Mouse (Mus musculus): ENCODE measurements at regions not wholly inside any gene's neighbourhood (a gene's known extent, or its start where the extent isn't known, plus 50 kb on each side); places are given as distances from the start of the nearest gene placed in this dataset.
"Not testable (repeated sequence)": the region's sequence is repeated elsewhere in the genome, so short reads cannot be mapped to it uniquely, and the experiment has no call there.

DNA sequence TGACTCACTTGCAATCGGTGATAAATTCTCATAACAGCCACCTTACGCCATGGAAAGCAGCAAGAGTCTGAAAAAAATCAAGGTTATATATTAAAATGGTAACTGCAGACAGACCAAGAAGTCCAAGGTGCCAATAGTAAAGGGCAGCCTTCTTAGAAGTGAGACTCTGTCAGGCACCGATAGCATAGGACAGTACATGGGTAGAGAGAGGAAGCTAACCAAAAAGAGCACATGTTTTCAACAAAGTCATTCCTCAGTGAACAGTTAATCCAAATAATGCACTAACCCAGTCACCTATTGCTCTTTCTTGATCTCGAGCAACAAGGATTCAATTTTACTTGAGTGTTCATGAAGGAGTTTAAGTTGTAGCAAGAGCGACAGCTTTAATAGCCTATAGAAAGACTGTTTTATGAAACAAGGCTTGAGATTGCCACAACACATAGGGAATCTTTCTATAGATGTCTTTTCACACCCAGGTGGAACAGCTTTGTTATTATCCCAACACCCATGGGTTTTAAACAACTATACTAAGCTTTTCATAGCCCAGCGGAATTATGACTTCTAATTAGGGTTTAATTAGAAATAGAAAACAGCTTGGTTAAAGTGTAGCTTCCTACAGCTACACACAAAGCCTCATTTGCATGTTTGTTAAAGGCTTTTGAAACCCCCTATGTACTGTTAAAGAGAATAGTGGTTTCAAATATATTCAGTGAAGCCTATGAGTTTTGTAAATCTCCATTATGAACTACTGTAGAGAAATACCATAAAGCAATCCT is 269.9 kb downstream of the Htr7 start:
- no peak for DNase-seq
- Histone ChIP-seq H3K36me3 (replicated peaks; ENCODE audit: insufficient read depth, low read length) (no peaks in the 10 kb centered on the region), H3K4me2 (ENCODE audit: low read depth, low read length) (no peak overlapping the region), H3K27me3 (ENCODE audit: insufficient read depth, low read length) (no peaks in the 10 kb centered on the region), H3K27ac (ENCODE audit: low read depth) (no peak overlapping the region), H3K4me3 (ENCODE audit: low read depth, low read length) (no peak overlapping the region), H3K4me1 (ENCODE audit: insufficient read depth) (no peaks in the 10 kb centered on the region), H3K9me3 (ENCODE audit: low read length) (no peaks in the 10 kb centered on the region), H3K9ac (replicated peaks) (no peak overlapping the region)
- no peak for TF ChIP-seq CTCF (IDR thresholded peaks at IDR 0.05; ENCODE audit: low read depth)
- TF ChIP-seq EP300 (IDR thresholded peaks at IDR 0.05; ENCODE audit: low read depth) = no peak
- ATAC-seq = no peak
- WGBS (ENCODE audit: insufficient replicate concordance) = 75% methylated on average over 6 of the region's 6 CpGs

GRCm38 (mm10) chr19:35761750-35762149 is 295.6 kb downstream of the Htr7 start:
- not testable (repeated sequence) for H3K36me3 ChIP-seq (replicated peaks; ENCODE audit: insufficient read depth, low read length); H3K4me1 ChIP-seq (ENCODE audit: insufficient read depth); H3K9me3 ChIP-seq (ENCODE audit: low read length); ATAC-seq; H3K9ac ChIP-seq (replicated peaks); H3K27me3 ChIP-seq (ENCODE audit: insufficient read depth, low read length); H3K27ac ChIP-seq (ENCODE audit: low read depth); DNase-seq; H3K4me2 ChIP-seq (ENCODE audit: low read depth, low read length); H3K4me3 ChIP-seq (ENCODE audit: low read depth, low read length)
- 58% methylated on average over 11 of the region's 11 CpGs for WGBS (ENCODE audit: insufficient replicate concordance)

GRCm38 (mm10) chr19:35759701-35760100 is 297.6 kb downstream of the Htr7 start:
- no peaks in the 10 kb centered on the region for H3K27me3 ChIP-seq (ENCODE audit: insufficient read depth, low read length)
- H3K36me3 ChIP-seq (replicated peaks; ENCODE audit: insufficient read depth, low read length) = no peaks in the 10 kb centered on the region
- 71% methylated on average over 3 of the region's 3 CpGs for WGBS (ENCODE audit: insufficient replicate concordance)
- no peak overlapping the region for H3K4me2 ChIP-seq (ENCODE audit: low read depth, low read length)
- H3K9me3 ChIP-seq (ENCODE audit: low read length) = no peaks in the 10 kb centered on the region
- H3K4me3 ChIP-seq (ENCODE audit: low read depth, low read length) = no peak overlapping the region
- no peak for ATAC-seq
- H3K4me1 ChIP-seq (ENCODE audit: insufficient read depth) = no peaks in the 10 kb centered on the region
- no peak overlapping the region for H3K9ac ChIP-seq (replicated peaks)
- TF ChIP-seq CTCF (IDR thresholded peaks at IDR 0.05; ENCODE audit: low read depth) (no peak), EP300 (IDR thresholded peaks at IDR 0.05; ENCODE audit: low read depth) (no peak)
- DNase-seq = no peak
- H3K27ac ChIP-seq (ENCODE audit: low read depth) = no peak overlapping the region

DNA sequence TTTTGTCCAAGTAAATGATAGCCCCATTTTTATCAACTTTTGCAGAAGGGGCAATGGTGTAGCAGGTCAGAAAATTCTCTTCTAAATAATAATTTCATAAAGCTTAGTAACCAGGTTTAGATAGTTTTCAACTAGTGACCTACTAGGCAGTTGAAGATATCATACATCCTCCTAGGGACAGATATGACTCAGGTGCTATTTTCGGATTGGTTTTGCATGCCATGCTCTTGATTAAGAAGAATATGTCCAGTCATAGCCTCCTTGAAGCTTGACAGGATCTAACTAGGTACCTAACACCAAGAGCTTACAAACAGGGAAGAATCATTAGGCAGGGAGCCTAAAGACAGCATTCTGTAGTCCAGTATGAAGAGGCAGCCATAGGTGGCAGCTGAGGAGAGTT is 301.8 kb downstream of the Htr7 start:
- DNase-seq = no peak
- 56% methylated on average over 1 of the region's 1 CpGs for WGBS (ENCODE audit: insufficient replicate concordance)
- H3K4me2 ChIP-seq (ENCODE audit: low read depth, low read length) = no peak overlapping the region
- no peaks in the 10 kb centered on the region for H3K27me3 ChIP-seq (ENCODE audit: insufficient read depth, low read length)
- no peak overlapping the region for H3K4me3 ChIP-seq (ENCODE audit: low read depth, low read length)
- H3K9me3 ChIP-seq (ENCODE audit: low read length) = no peaks in the 10 kb centered on the region
- H3K36me3 ChIP-seq (replicated peaks; ENCODE audit: insufficient read depth, low read length) = no peaks in the 10 kb centered on the region
- no peak for TF ChIP-seq CTCF (IDR thresholded peaks at IDR 0.05; ENCODE audit: low read depth)
- TF ChIP-seq EP300 (IDR thresholded peaks at IDR 0.05; ENCODE audit: low read depth) = no peak
- H3K27ac ChIP-seq (ENCODE audit: low read depth) = no peak overlapping the region
- no peak for ATAC-seq
- H3K4me1 ChIP-seq (ENCODE audit: insufficient read depth) = no peaks in the 10 kb centered on the region
- no peak overlapping the region for H3K9ac ChIP-seq (replicated peaks)

DNA sequence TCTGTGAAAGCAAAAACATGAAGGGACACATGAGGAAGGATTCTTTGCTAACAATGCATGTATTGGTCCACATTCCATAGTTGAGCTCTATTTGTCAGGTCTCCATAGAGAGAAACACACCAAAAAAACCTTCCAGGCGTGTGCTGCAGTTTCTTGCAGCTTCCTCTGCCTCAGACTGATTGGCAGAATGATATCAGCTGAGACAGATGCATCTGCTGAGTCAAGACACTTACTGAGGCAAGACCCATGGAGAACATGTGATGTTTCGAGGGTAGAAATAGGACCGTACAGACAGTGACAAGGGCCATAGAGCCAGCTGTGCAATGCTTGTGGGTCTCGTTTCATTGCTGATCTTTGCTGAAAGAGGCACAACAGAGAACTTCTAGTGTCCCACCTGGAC is 321.6 kb downstream of the Htr7 start:
- WGBS (ENCODE audit: insufficient replicate concordance) = 71% methylated on average over 4 of the region's 4 CpGs
- ATAC-seq = no peak

GRCm38 (mm10) chr19:35728436-35729060 is 328.8 kb downstream of the Htr7 start:
- Histone ChIP-seq H3K4me3 (ENCODE audit: low read depth, low read length) (no peak overlapping the region), H3K27ac (ENCODE audit: low read depth) (no peak overlapping the region), H3K27me3 (ENCODE audit: insufficient read depth, low read length) (no peaks in the 10 kb centered on the region), H3K36me3 (replicated peaks; ENCODE audit: insufficient read depth, low read length) (no peaks in the 10 kb centered on the region), H3K4me2 (ENCODE audit: low read depth, low read length) (no peak overlapping the region), H3K9ac (replicated peaks) (no peak overlapping the region), H3K4me1 (ENCODE audit: insufficient read depth) (no peaks in the 10 kb centered on the region), H3K9me3 (ENCODE audit: low read length) (no peaks in the 10 kb centered on the region)
- DNase-seq (no peak), ATAC-seq (no peak)
- TF ChIP-seq EP300 (IDR thresholded peaks at IDR 0.05; ENCODE audit: low read depth) = no peak
- no peak for TF ChIP-seq CTCF (IDR thresholded peaks at IDR 0.05; ENCODE audit: low read depth)
- 62% methylated on average over 3 of the region's 3 CpGs for WGBS (ENCODE audit: insufficient replicate concordance)

More for the DNA sequence above, 321.6 kb downstream of the Htr7 start:
- H3K27me3 ChIP-seq (ENCODE audit: insufficient read depth, low read length) = no peaks in the 10 kb centered on the region
- TF ChIP-seq EP300 (IDR thresholded peaks at IDR 0.05; ENCODE audit: low read depth) (no peak), CTCF (IDR thresholded peaks at IDR 0.05; ENCODE audit: low read depth) (no peak)
- DNase-seq = no peak
- no peaks in the 10 kb centered on the region for H3K4me1 ChIP-seq (ENCODE audit: insufficient read depth)
- no peaks in the 10 kb centered on the region for H3K9me3 ChIP-seq (ENCODE audit: low read length)
- no peaks in the 10 kb centered on the region for H3K36me3 ChIP-seq (replicated peaks; ENCODE audit: insufficient read depth, low read length)
- no peak overlapping the region for H3K4me2 ChIP-seq (ENCODE audit: low read depth, low read length)
- H3K4me3 ChIP-seq (ENCODE audit: low read depth, low read length) = no peak overlapping the region
- H3K27ac ChIP-seq (ENCODE audit: low read depth) = no peak overlapping the region
- no peak overlapping the region for H3K9ac ChIP-seq (replicated peaks)

Data from liver, postnatal 0 days (tissue).